Mouse (Mus musculus): ENCODE measurements around the gene Sept1. TPM values are rescaled to one million over a fixed set of nuclear protein-coding genes. Genes with fewer than 3 reads are reported as not detected.
"Not testable (repeated sequence)": the region's sequence is repeated elsewhere in the genome, so short reads cannot be mapped to it uniquely, and the experiment has no call there.

The Sept1 gene
- polyA plus RNA-seq, 1 experiment from 2014 or later, result 20.5 TPM

- H3K27me3 ChIP-seq (ENCODE audit: insufficient read depth, low read length), result no peaks in the 10 kb centered on the region
- H3K4me2 ChIP-seq (ENCODE audit: low read length), result no peak overlapping the region
- WGBS, result 69% methylated on average over 8 of the region's 8 CpGs
- TF ChIP-seq CTCF (IDR thresholded peaks at IDR 0.05; ENCODE audit: low read depth), result no peak
- H3K36me3 ChIP-seq (ENCODE audit: insufficient read depth, low read length), result no peaks in the 10 kb centered on the region
- ATAC-seq (replicated peaks; ENCODE audit: low FRiP score, low read depth), result no peak
- no peak overlapping the region for H3K27ac ChIP-seq
- no peak overlapping the region for H3K9ac ChIP-seq (ENCODE audit: low read depth, low read length)
- H3K4me1 ChIP-seq (replicated peaks; ENCODE audit: insufficient read depth, low read length), result no peaks in the 10 kb centered on the region
- H3K4me3 ChIP-seq (replicated peaks; ENCODE audit: low read depth, low read length), result no peak overlapping the region
- H3K9me3 ChIP-seq (replicated peaks; ENCODE audit: low read length), result no peaks in the 10 kb centered on the region
- no peak for DNase-seq (ENCODE audit: low spot score)
Measured at GRCm38 (mm10) chr7:127183345-127183744, 49.6 kb downstream of the Sept1 start.

DNA sequence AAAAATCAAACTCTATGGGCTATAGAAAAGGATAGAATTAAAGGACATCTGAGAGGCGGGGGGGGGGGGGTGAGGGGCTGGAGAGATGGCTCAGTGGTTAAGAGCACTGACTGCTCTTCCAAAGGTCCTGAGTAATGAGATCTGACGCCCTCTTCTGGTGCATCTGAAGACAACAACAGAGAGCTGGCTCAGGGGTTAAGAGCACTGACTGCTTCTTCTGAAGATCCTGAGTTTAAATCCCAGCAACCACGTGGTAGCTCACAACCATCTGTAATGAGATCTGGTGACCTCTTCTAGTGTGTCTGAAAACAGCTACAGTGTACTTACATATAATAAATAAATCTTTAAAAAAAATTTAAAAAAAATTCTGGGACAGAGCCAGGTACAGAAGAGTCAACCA, 51.2 kb downstream of the Sept1 start:
- ATAC-seq (replicated peaks; ENCODE audit: low FRiP score, low read depth); H3K9me3 ChIP-seq (replicated peaks; ENCODE audit: low read length); H3K4me2 ChIP-seq (ENCODE audit: low read length); H3K9ac ChIP-seq (ENCODE audit: low read depth, low read length); H3K27ac ChIP-seq; DNase-seq (ENCODE audit: low spot score); H3K36me3 ChIP-seq (ENCODE audit: insufficient read depth, low read length); H3K4me1 ChIP-seq (replicated peaks; ENCODE audit: insufficient read depth, low read length); H3K27me3 ChIP-seq (ENCODE audit: insufficient read depth, low read length); H3K4me3 ChIP-seq (replicated peaks; ENCODE audit: low read depth, low read length): not testable (repeated sequence)
- WGBS, result 43% methylated on average over 3 of the region's 3 CpGs

DNA sequence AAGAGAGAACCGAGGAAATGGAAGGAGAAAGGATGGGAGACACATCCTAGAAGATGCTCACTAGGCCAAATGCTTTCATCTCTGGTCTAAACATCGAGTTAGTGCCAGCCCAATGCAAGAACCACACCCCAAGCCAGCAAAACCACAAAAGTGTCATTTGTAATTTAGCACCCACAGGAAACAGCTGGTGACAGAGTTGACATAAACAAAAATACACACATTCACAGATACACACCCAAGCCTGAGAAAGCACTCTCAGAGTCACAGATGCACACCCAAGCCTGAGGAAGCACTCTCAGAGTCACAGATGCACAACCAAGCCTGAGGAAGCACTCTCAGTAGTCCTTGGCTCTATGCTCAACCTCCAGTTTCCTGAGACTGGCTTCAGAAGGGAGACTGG, 52.1 kb downstream of the Sept1 start:
- Histone ChIP-seq H3K36me3 (ENCODE audit: insufficient read depth, low read length) (no peaks in the 10 kb centered on the region), H3K27ac (no peak overlapping the region), H3K4me3 (replicated peaks; ENCODE audit: low read depth, low read length) (no peak overlapping the region), H3K27me3 (ENCODE audit: insufficient read depth, low read length) (no peaks in the 10 kb centered on the region), H3K4me2 (ENCODE audit: low read length) (no peak overlapping the region), H3K4me1 (replicated peaks; ENCODE audit: insufficient read depth, low read length) (no peaks in the 10 kb centered on the region), H3K9me3 (replicated peaks; ENCODE audit: low read length) (no peaks in the 10 kb centered on the region), H3K9ac (ENCODE audit: low read depth, low read length) (no peak overlapping the region)
- TF ChIP-seq CTCF (IDR thresholded peaks at IDR 0.05; ENCODE audit: low read depth), result no peak
- WGBS, result 63% methylated on average over 2 of the region's 2 CpGs
- ATAC-seq (replicated peaks; ENCODE audit: low FRiP score, low read depth) (no peak), DNase-seq (ENCODE audit: low spot score) (no peak)

DNA sequence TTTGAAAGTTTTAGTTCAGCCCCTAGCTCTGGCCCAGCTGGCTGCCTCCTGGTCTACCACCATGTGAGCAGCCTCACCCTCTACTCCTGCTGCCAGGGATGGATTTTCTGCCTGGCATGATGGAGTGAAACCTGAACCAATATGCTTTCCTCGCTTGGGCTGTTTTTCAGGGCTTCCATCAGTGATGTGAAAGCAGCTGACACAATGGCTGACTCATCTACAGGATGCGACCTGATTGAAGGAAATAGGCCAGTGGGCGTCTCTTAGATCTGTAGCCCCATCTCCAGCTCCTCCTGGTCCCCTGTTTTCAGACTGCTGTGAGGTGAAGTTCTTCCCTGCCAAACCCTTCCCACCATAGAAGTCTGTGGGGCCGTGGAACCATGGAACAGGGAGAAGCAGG, 56.0 kb downstream of the Sept1 start:
- no peaks in the 10 kb centered on the region for H3K36me3 ChIP-seq (ENCODE audit: insufficient read depth, low read length)
- 66% methylated on average over 4 of the region's 4 CpGs for WGBS
- no peak overlapping the region for H3K4me2 ChIP-seq (ENCODE audit: low read length)
- no peak overlapping the region for H3K4me3 ChIP-seq (replicated peaks; ENCODE audit: low read depth, low read length)
- no peak for ATAC-seq (replicated peaks; ENCODE audit: low FRiP score, low read depth)
- H3K4me1 ChIP-seq (replicated peaks; ENCODE audit: insufficient read depth, low read length), result no peaks in the 10 kb centered on the region
- H3K27me3 ChIP-seq (ENCODE audit: insufficient read depth, low read length), result no peaks in the 10 kb centered on the region
- H3K9ac ChIP-seq (ENCODE audit: low read depth, low read length), result no peak overlapping the region
- TF ChIP-seq CTCF (IDR thresholded peaks at IDR 0.05; ENCODE audit: low read depth), result no peak
- H3K27ac ChIP-seq, result no peak overlapping the region
- H3K9me3 ChIP-seq (replicated peaks; ENCODE audit: low read length), result no peaks in the 10 kb centered on the region
- DNase-seq (ENCODE audit: low spot score), result no peak

DNA sequence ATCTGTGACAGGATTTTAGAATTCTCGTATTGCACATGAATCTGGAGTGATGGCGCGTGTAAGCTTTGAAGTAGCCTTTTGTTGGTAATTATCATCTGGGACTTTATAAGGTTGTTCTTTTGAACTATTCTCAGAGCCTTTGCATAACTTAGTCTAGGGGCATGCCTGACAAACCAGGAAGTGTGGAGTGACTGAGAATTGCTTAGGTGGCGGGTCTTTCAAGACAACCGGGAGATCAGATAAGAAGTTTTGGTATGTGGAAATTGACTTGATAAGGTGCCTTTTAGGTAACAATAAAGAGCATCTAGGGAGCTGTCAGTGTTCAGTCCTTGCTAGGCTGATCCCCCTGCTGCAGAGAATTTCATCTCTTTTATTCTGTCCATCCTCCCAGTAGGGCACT, 66.4 kb downstream of the Sept1 start:
- Histone ChIP-seq H3K4me2 (ENCODE audit: low read length) (no peak overlapping the region), H3K27ac (no peak overlapping the region), H3K27me3 (ENCODE audit: insufficient read depth, low read length) (no peaks in the 10 kb centered on the region), H3K4me3 (replicated peaks; ENCODE audit: low read depth, low read length) (no peak overlapping the region), H3K9ac (ENCODE audit: low read depth, low read length) (no peak overlapping the region), H3K9me3 (replicated peaks; ENCODE audit: low read length) (no peaks in the 10 kb centered on the region), H3K4me1 (replicated peaks; ENCODE audit: insufficient read depth, low read length) (no peaks in the 10 kb centered on the region), H3K36me3 (ENCODE audit: insufficient read depth, low read length) (no peaks in the 10 kb centered on the region)
- DNase-seq (ENCODE audit: low spot score) (no peak), ATAC-seq (replicated peaks; ENCODE audit: low FRiP score, low read depth) (no peak)
- 80% methylated on average over 5 of the region's 5 CpGs for WGBS
- TF ChIP-seq CTCF (IDR thresholded peaks at IDR 0.05; ENCODE audit: low read depth), result no peak

DNA sequence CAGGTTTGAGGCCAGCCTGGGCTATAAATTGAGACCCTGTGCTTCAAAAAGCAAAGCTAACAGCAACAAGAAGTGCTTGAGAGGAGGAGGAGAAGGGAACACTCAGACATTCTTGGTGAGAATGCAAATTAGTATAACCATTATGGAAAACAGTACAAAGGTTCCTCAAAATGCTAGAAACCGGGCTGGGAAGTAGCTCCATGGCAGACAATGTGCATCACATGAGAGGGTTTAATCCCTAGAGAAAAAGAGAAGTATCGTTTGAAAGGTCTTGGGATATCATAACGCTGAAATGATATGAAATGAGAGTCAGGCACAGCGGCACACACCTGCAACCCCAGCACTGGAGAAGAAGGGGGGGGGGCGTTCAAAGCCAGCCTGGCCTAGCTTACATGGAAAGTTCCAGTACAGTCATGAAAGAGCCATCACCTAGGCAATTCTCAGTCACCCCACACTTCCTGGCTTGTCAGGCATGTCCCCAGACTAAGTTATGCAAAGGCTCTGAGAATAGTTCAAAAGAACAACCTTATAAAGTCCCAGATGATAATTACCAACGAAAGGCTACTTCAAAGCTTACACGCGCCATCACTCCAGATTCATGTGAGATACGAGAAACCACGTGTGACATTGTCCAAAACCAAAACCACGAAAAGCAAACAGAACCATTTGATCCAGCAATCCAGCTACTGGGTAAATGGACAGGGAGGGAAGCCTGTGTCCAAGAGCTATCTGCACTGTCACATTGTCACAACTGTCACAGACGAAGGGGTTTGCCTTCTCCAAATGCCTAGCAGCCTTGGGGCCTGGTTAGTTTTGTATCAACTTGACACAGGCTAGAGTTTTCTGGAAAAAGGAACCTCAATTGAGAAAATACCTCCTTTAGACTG, 67.1 kb downstream of the Sept1 start:
- H3K27me3 ChIP-seq (ENCODE audit: insufficient read depth, low read length), result no peaks in the 10 kb centered on the region
- no peak overlapping the region for H3K4me2 ChIP-seq (ENCODE audit: low read length)
- H3K9ac ChIP-seq (ENCODE audit: low read depth, low read length), result no peak overlapping the region
- TF ChIP-seq CTCF (IDR thresholded peaks at IDR 0.05; ENCODE audit: low read depth), result no peak
- H3K27ac ChIP-seq, result no peak overlapping the region
- H3K9me3 ChIP-seq (replicated peaks; ENCODE audit: low read length), result no peaks in the 10 kb centered on the region
- H3K4me3 ChIP-seq (replicated peaks; ENCODE audit: low read depth, low read length), result no peak overlapping the region
- H3K4me1 ChIP-seq (replicated peaks; ENCODE audit: insufficient read depth, low read length), result no peaks in the 10 kb centered on the region
- WGBS, result 77% methylated on average over 12 of the region's 12 CpGs
- ATAC-seq (replicated peaks; ENCODE audit: low FRiP score, low read depth) (no peak), DNase-seq (ENCODE audit: low spot score) (no peak)
- H3K36me3 ChIP-seq (ENCODE audit: insufficient read depth, low read length), result no peaks in the 10 kb centered on the region

Other genes with a start within 250 kb of the Sept1 start
- gene Mvp, start 218.5 kb downstream of the Sept1 start, polyA plus RNA-seq (2015; fragmentation: Nextera tagmentation; extraction: Ambion mirVana), result 27.5 and 28.9 TPM in 2 replicates
- gene Pagr1b, start 216.6 kb downstream of the Sept1 start, polyA plus RNA-seq (2015; fragmentation: Nextera tagmentation; extraction: Ambion mirVana), result 0.21 and 0.65 TPM in 2 replicates
- gene Pagr1a, start 215.8 kb downstream of the Sept1 start, polyA plus RNA-seq (2015; fragmentation: Nextera tagmentation; extraction: Ambion mirVana), result 19.4 and 25.0 TPM in 2 replicates
- gene Gm42742, start 212.0 kb downstream of the Sept1 start, polyA plus RNA-seq (2015; fragmentation: Nextera tagmentation; extraction: Ambion mirVana), result 44.2 and 53.8 TPM in 2 replicates
- gene Prrt2, start 211.9 kb downstream of the Sept1 start, polyA plus RNA-seq (2015; fragmentation: Nextera tagmentation; extraction: Ambion mirVana), result 2.5 and 2.7 TPM in 2 replicates
- 50.3 and 58.7 TPM in 2 replicates for gene Maz, start 206.1 kb downstream of the Sept1 start, polyA plus RNA-seq (2015; fragmentation: Nextera tagmentation; extraction: Ambion mirVana)
- gene Kif22, start 190.7 kb downstream of the Sept1 start, polyA plus RNA-seq (2015; fragmentation: Nextera tagmentation; extraction: Ambion mirVana), result 51.7 and 57.2 TPM in 2 replicates
- gene Zg16, start 145.8 kb downstream of the Sept1 start, polyA plus RNA-seq (2015; fragmentation: Nextera tagmentation; extraction: Ambion mirVana), result not detected in 2 replicates
- gene AI467606, start 141.8 kb downstream of the Sept1 start, polyA plus RNA-seq (2015; fragmentation: Nextera tagmentation; extraction: Ambion mirVana), result 4.0 and 4.3 TPM in 2 replicates
- 37.4 and 43.7 TPM in 2 replicates for gene Qprt, start 110.9 kb downstream of the Sept1 start, polyA plus RNA-seq (2015; fragmentation: Nextera tagmentation; extraction: Ambion mirVana)
- 0.28 and 0.33 TPM in 2 replicates for gene Spn, start 95.3 kb downstream of the Sept1 start, polyA plus RNA-seq (2015; fragmentation: Nextera tagmentation; extraction: Ambion mirVana)
- gene Cd2bp2, start 37.1 kb downstream of the Sept1 start, polyA plus RNA-seq (2015; fragmentation: Nextera tagmentation; extraction: Ambion mirVana), result 42.8 and 47.7 TPM in 2 replicates
- 14.9 and 16.9 TPM in 2 replicates for gene Tbc1d10b, start 24.7 kb downstream of the Sept1 start, polyA plus RNA-seq (2015; fragmentation: Nextera tagmentation; extraction: Ambion mirVana)
- gene Mylpf, start 24.2 kb downstream of the Sept1 start, polyA plus RNA-seq (2015; fragmentation: Nextera tagmentation; extraction: Ambion mirVana), result 2.9 and 4.7 TPM in 2 replicates
- gene Zfp553, start 69 bp downstream of the Sept1 start, polyA plus RNA-seq (2015; fragmentation: Nextera tagmentation; extraction: Ambion mirVana), result 22.3 and 25.1 TPM in 2 replicates
- 46.2 and 49.3 TPM in 2 replicates for gene Zfp771, start 11.1 kb upstream of the Sept1 start, polyA plus RNA-seq (2015; fragmentation: Nextera tagmentation; extraction: Ambion mirVana)
- 146 and 157 TPM in 2 replicates for gene Dctpp1, start 27.6 kb upstream of the Sept1 start, polyA plus RNA-seq (2015; fragmentation: Nextera tagmentation; extraction: Ambion mirVana)
- 207 and 215 TPM in 2 replicates for gene Sephs2, start 40.9 kb upstream of the Sept1 start, polyA plus RNA-seq (2015; fragmentation: Nextera tagmentation; extraction: Ambion mirVana)
- 0.93 and 1.1 TPM in 2 replicates for gene Itgal, start 63.1 kb upstream of the Sept1 start, polyA plus RNA-seq (2015; fragmentation: Nextera tagmentation; extraction: Ambion mirVana)
- gene Zfp768, start 112.5 kb upstream of the Sept1 start, polyA plus RNA-seq (2015; fragmentation: Nextera tagmentation; extraction: Ambion mirVana), result 21.2 and 22.2 TPM in 2 replicates
- gene Zfp747, start 142.9 kb upstream of the Sept1 start, polyA plus RNA-seq (2015; fragmentation: Nextera tagmentation; extraction: Ambion mirVana), result 5.5 and 6.8 TPM in 2 replicates
- 4.8 and 5.6 TPM in 2 replicates for gene 9130019O22Rik, start 154.0 kb upstream of the Sept1 start, polyA plus RNA-seq (2015; fragmentation: Nextera tagmentation; extraction: Ambion mirVana)
- 6.5 and 7.4 TPM in 2 replicates for gene E430018J23Rik, start 160.5 kb upstream of the Sept1 start, polyA plus RNA-seq (2015; fragmentation: Nextera tagmentation; extraction: Ambion mirVana)
- gene Zfp764, start 173.7 kb upstream of the Sept1 start, polyA plus RNA-seq (2015; fragmentation: Nextera tagmentation; extraction: Ambion mirVana), result 5.6 and 6.7 TPM in 2 replicates
- 29.7 and 31.9 TPM in 2 replicates for gene Zfp688, start 188.9 kb upstream of the Sept1 start, polyA plus RNA-seq (2015; fragmentation: Nextera tagmentation; extraction: Ambion mirVana)
- gene Zfp689, start 216.0 kb upstream of the Sept1 start, polyA plus RNA-seq (2015; fragmentation: Nextera tagmentation; extraction: Ambion mirVana), result 4.8 and 5.0 TPM in 2 replicates
- 37.1 and 37.5 TPM in 2 replicates for gene Prr14, start 226.5 kb upstream of the Sept1 start, polyA plus RNA-seq (2015; fragmentation: Nextera tagmentation; extraction: Ambion mirVana)
- gene Fbrs, start 246.1 kb upstream of the Sept1 start, polyA plus RNA-seq (2015; fragmentation: Nextera tagmentation; extraction: Ambion mirVana), result 8.7 and 8.8 TPM in 2 replicates

All from kidney, postnatal 0 days (tissue).